Mouse (Mus musculus) kidney, embryonic 15.5 days (tissue): ENCODE measurements at regions not wholly inside any gene's neighbourhood (a gene's known extent, or its start where the extent isn't known, plus 50 kb on each side); places are given as distances from the start of the nearest gene placed in this dataset.
"Not testable (repeated sequence)": the region's sequence is repeated elsewhere in the genome, so short reads cannot be mapped to it uniquely, and the experiment has no call there.

Experiments
- ATAC-seq: fragments of 200-750 bp; cut with Nextera tagmentation; replicated peaks from 2 replicates; pipeline ENCODE4 v1.8.0; 2017; ENCODE audit warnings: moderate TSS enrichment; ENCODE audit not compliant: low FRiP score
- H3K27ac ChIP-seq: fragments of 300-500 bp; sonication (generic); 2 replicates; pipeline ENCODE4 v1.5.1; 2015; ENCODE audit warnings: mild to moderate bottlenecking, inconsistent platforms
- H3K27me3 ChIP-seq: fragments of 300-500 bp; sonication (generic); 2 replicates; pipeline ENCODE4 v1.6.1; 2015; ENCODE audit warnings: inconsistent platforms
- H3K36me3 ChIP-seq: fragments of 300-500 bp; sonication (generic); 2 replicates; pipeline ENCODE4 v1.6.1; 2015; ENCODE audit warnings: inconsistent platforms
- H3K4me1 ChIP-seq: fragments of 300-500 bp; sonication (generic); 2 replicates; pipeline ENCODE4 v1.6.1; 2015; ENCODE audit warnings: inconsistent platforms
- H3K4me2 ChIP-seq: fragments of 300-500 bp; sonication (generic); 2 replicates; pipeline ENCODE4 v1.6.1; 2015; ENCODE audit warnings: moderate library complexity, mild to moderate bottlenecking, inconsistent platforms
- H3K4me3 ChIP-seq: fragments of 300-500 bp; sonication (generic); replicated peaks from 2 replicates; pipeline ENCODE4 v1.5.1; 2015; ENCODE audit warnings: mild to moderate bottlenecking, inconsistent platforms
- H3K9ac ChIP-seq: fragments of 300-500 bp; sonication (generic); 2 replicates; pipeline ENCODE4 v1.6.1; 2015; ENCODE audit warnings: mild to moderate bottlenecking, inconsistent platforms
- H3K9me3 ChIP-seq: fragments of 300-500 bp; sonication (generic); replicated peaks from 2 replicates; pipeline ENCODE4 v1.6.1; 2016; ENCODE audit warnings: inconsistent platforms
- WGBS: fragments of 180-500 bp; shearing (Covaris S2); methylation state at CpG from one replicate; pipeline ENCODE4 v1.1.7; 2015; ENCODE audit warnings: mixed read lengths; 5-methylcytosine and 5-hydroxymethylcytosine counted together

GRCm38 (mm10) chr3:22411976-22412660 lies 335.7 kb downstream of the Tbl1xr1 start:
- not testable (repeated sequence) for ATAC-seq

GRCm38 (mm10) chr3:22438027-22438780 lies 361.8 kb downstream of the Tbl1xr1 start:
- Histone ChIP-seq H3K4me1 (no peaks in the 10 kb centered on the region), H3K36me3 (no peaks in the 10 kb centered on the region), H3K4me3 (no peak overlapping the region), H3K27me3 (no peaks in the 10 kb centered on the region), H3K4me2 (no peak overlapping the region), H3K27ac (peak overlapping the region; percentile 37; the same call in 1 of the 2 replicates), H3K9ac (no peak overlapping the region), H3K9me3 (no peaks in the 10 kb centered on the region)
- ATAC-seq: peak; percentile 67; the same call in 1 of the 2 replicates
- whole genome bisulfite sequencing: 58% methylated on average over 9 of the region's 9 CpGs

More at GRCm38 (mm10) chr3:22411976-22412660, 335.7 kb downstream of the Tbl1xr1 start:
- H3K27ac ChIP-seq, H3K4me2 ChIP-seq, H3K9ac ChIP-seq, H3K27me3 ChIP-seq, H3K4me3 ChIP-seq, H3K36me3 ChIP-seq, H3K9me3 ChIP-seq, H3K4me1 ChIP-seq: not testable (repeated sequence)
- 83% methylated on average over 4 of the region's 4 CpGs for WGBS

- H3K27me3 ChIP-seq: no peaks in the 10 kb centered on the region
- no peaks in the 10 kb centered on the region for H3K4me1 ChIP-seq
- H3K4me2 ChIP-seq: no peak overlapping the region
- no peak overlapping the region for H3K27ac ChIP-seq
- ATAC-seq: no peak
- no peaks in the 10 kb centered on the region for H3K36me3 ChIP-seq
- WGBS: 89% methylated on average over 5 of the region's 5 CpGs
- no peaks in the 10 kb centered on the region for H3K9me3 ChIP-seq
- no peak overlapping the region for H3K4me3 ChIP-seq
- no peak overlapping the region for H3K9ac ChIP-seq
Observed at GRCm38 (mm10) chr3:22470542-22470941, 394.1 kb downstream of the Tbl1xr1 start.

GRCm38 (mm10) chr3:22492530-22492929 lies 416.1 kb downstream of the Tbl1xr1 start:
- Histone ChIP-seq H3K9me3 (no peaks in the 10 kb centered on the region), H3K4me2 (no peak overlapping the region), H3K27me3 (no peaks in the 10 kb centered on the region), H3K4me1 (no peaks in the 10 kb centered on the region), H3K27ac (no peak overlapping the region), H3K4me3 (no peak overlapping the region), H3K36me3 (no peaks in the 10 kb centered on the region), H3K9ac (no peak overlapping the region)
- 85% methylated on average over 2 of the region's 2 CpGs for WGBS
- no peak for ATAC-seq
